8 mouse cellular contexts compared by ENCODE assay signal in the genomic region with DNA sequence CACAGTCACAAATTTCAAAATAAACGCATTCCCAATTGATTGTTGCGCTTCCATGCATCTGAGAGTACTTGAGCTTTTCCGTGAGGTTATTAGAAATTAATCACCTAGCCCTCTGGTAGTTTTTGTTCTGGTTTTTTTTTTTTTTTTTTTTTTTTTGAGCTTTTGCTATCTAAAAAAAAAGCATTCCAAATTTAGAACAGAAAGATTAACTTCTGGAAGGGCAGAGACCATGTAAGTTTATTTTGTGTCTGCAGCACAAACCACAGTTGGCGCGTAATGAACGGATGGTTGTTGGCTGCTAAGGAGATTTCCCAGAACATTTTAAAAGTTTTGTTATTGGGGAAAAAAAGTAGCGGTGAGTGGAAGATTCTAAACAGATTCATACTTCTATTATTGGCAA. TPM values are rescaled to one million over a fixed set of nuclear protein-coding genes. Genes with fewer than 3 reads are reported as not detected.
DNase-seq lines count a peak whose midpoint lies in the region; ATAC-seq and TF ChIP-seq lines count a peak whose summit lies in the region.

No protein-coding gene starts in this region.

- H3K4me3 ChIP-seq in neural tube, embryonic 11.5 days (ENCODE audit: low read depth, low read length): peak overlapping the region; percentile 94
- peak overlapping the region; percentile 99 for H3K4me3 ChIP-seq in limb, embryonic 14.5 days (replicated peaks; ENCODE audit: low read length)
- peak overlapping the region; percentile 93 for H3K4me3 ChIP-seq in stomach, embryonic 16.5 days (replicated peaks; ENCODE audit: low read length)

- H3K9ac ChIP-seq in neural tube, embryonic 11.5 days (ENCODE audit: low read length): peak overlapping the region; percentile 94
- H3K9ac ChIP-seq in limb, embryonic 14.5 days (ENCODE audit: low read depth, low read length, severe bottlenecking): peak overlapping the region; percentile 95
- H3K9ac ChIP-seq in stomach, embryonic 16.5 days (ENCODE audit: low read length): peak overlapping the region; percentile 95

- H3K4me1 ChIP-seq in neural tube, embryonic 11.5 days (ENCODE audit: control insufficient read depth, insufficient read depth, low read length): peaks cover 12% of the 10 kb centered on the region
- peaks cover 5% of the 10 kb centered on the region for H3K4me1 ChIP-seq in limb, embryonic 14.5 days (ENCODE audit: control insufficient read depth, insufficient read depth, low read length)
- peaks cover 7% of the 10 kb centered on the region; the same call in 1 of the 2 replicates for H3K4me1 ChIP-seq in stomach, embryonic 16.5 days (ENCODE audit: control insufficient read depth, insufficient read depth, low read length)

- WGBS in neural tube, embryonic 11.5 days: 71% methylated on average over 7 of the region's 7 CpGs
- WGBS in limb, embryonic 14.5 days: 47% methylated on average over 7 of the region's 7 CpGs
- WGBS in stomach, embryonic 16.5 days: 43% methylated on average over 7 of the region's 7 CpGs

- no peak for TF ChIP-seq POLR2A in limb, embryonic 14.5 days (IDR thresholded peaks at IDR 0.05; ENCODE audit: borderline replicate concordance, extremely low read depth, insufficient read depth, insufficient read length)

- peak overlapping the region; percentile 74 for H3K4me2 ChIP-seq in neural tube, embryonic 11.5 days (ENCODE audit: low read depth)
- peak overlapping the region; percentile 62 for H3K4me2 ChIP-seq in limb, embryonic 14.5 days (replicated peaks; ENCODE audit: low read depth, low read length, severe bottlenecking)
- H3K4me2 ChIP-seq in stomach, embryonic 16.5 days (ENCODE audit: low read depth, low read length): peak overlapping the region; percentile 64

- H3K27ac ChIP-seq in neural tube, embryonic 11.5 days (ENCODE audit: low read depth, low read length): no peak overlapping the region
- no peak overlapping the region for H3K27ac ChIP-seq in limb, embryonic 14.5 days (replicated peaks; ENCODE audit: low read depth, low read length)
- peak overlapping the region; percentile 92; the same call in 1 of the 2 replicates for H3K27ac ChIP-seq in stomach, embryonic 16.5 days (ENCODE audit: low read length)

- H3K9me3 ChIP-seq in neural tube, embryonic 11.5 days (ENCODE audit: control insufficient read depth, low read length): no peaks in the 10 kb centered on the region
- H3K9me3 ChIP-seq in limb, embryonic 14.5 days (ENCODE audit: control insufficient read depth, low read length): no peaks in the 10 kb centered on the region
- no peaks in the 10 kb centered on the region for H3K9me3 ChIP-seq in stomach, embryonic 16.5 days (replicated peaks; ENCODE audit: control insufficient read depth, low read length)

- no peak for ATAC-seq in neural tube, embryonic 11.5 days (ENCODE audit: insufficient read depth, low FRiP score, low TSS enrichment)
- ATAC-seq in limb, embryonic 14.5 days (ENCODE audit: low FRiP score, low read depth): no peak
- ATAC-seq in stomach, embryonic 16.5 days (ENCODE audit: insufficient read depth, low FRiP score): no peak

- no peaks in the 10 kb centered on the region for H3K36me3 ChIP-seq in neural tube, embryonic 11.5 days (ENCODE audit: control insufficient read depth, insufficient read depth, low read length)
- H3K36me3 ChIP-seq in limb, embryonic 14.5 days (ENCODE audit: control insufficient read depth, insufficient read depth, low read length): no peaks in the 10 kb centered on the region
- no peaks in the 10 kb centered on the region for H3K36me3 ChIP-seq in stomach, embryonic 16.5 days (ENCODE audit: control insufficient read depth, insufficient read depth, low read length)

- no peaks in the 10 kb centered on the region for H3K27me3 ChIP-seq in neural tube, embryonic 11.5 days (ENCODE audit: control insufficient read depth, insufficient read depth, low read length)
- H3K27me3 ChIP-seq in limb, embryonic 14.5 days (ENCODE audit: control insufficient read depth, insufficient read depth, low read length): no peaks in the 10 kb centered on the region
- no peaks in the 10 kb centered on the region for H3K27me3 ChIP-seq in stomach, embryonic 16.5 days (ENCODE audit: control insufficient read depth, insufficient read depth, low read length)

- DNase-seq in cerebellum, adult 9-11 months: peak; percentile 9
- DNase-seq in cerebellum, postnatal 14 days: no peak
- DNase-seq in neural tube, embryonic 11.5 days (ENCODE audit: low spot score): no peak
- no peak for DNase-seq in neural tube, embryonic 10.5 days (ENCODE audit: extremely low spot score, low spot score)
- no peak for DNase-seq in limb, embryonic 14.5 days (ENCODE audit: low spot score)
- DNase-seq in retina, postnatal 1 day: no peak
- DNase-seq in embryo, embryonic 10.5 days (ENCODE audit: low spot score): no peak

RNA-seq across cellular contexts. Expression of a gene that starts 0.8 kb away (rescaled TPM):
- polyA plus RNA-seq in neural tube, embryonic 11.5 days (2014; fragmentation: Nextera tagmentation; extraction: Ambion mirVana): 76.3 and 80.6 TPM in 2 replicates
- polyA plus RNA-seq in limb, embryonic 14.5 days (2012; rRNA removed): 45.4 and 47.9 TPM in 2 replicates
- 66.3 and 75.4 TPM in 2 replicates for polyA plus RNA-seq in limb, embryonic 14.5 days (2014; fragmentation: Nextera tagmentation; extraction: Ambion mirVana)
- polyA plus RNA-seq in stomach, embryonic 16.5 days (2015; fragmentation: Nextera tagmentation; extraction: Ambion mirVana): 53.7 and 54.5 TPM in 2 replicates

RNA-seq across cellular contexts. Expression of a gene that starts 38.5 kb away (rescaled TPM):
- polyA plus RNA-seq in neural tube, embryonic 11.5 days (2014; fragmentation: Nextera tagmentation; extraction: Ambion mirVana): 14.8 and 16.5 TPM in 2 replicates
- polyA plus RNA-seq in limb, embryonic 14.5 days (2012; rRNA removed): 1.4 and 2.0 TPM in 2 replicates
- 1.7 and 1.9 TPM in 2 replicates for polyA plus RNA-seq in limb, embryonic 14.5 days (2014; fragmentation: Nextera tagmentation; extraction: Ambion mirVana)
- 2.6 and 2.8 TPM in 2 replicates for polyA plus RNA-seq in stomach, embryonic 16.5 days (2015; fragmentation: Nextera tagmentation; extraction: Ambion mirVana)
